Mouse (Mus musculus): ENCODE measurements around the gene Zfand5. TPM values are rescaled to one million over a fixed set of nuclear protein-coding genes. Genes with fewer than 3 reads are reported as not detected.
"Not testable (repeated sequence)": the region's sequence is repeated elsewhere in the genome, so short reads cannot be mapped to it uniquely, and the experiment has no call there.

Zfand5 gene
- polyA plus RNA-seq (2015; fragmentation: Nextera tagmentation; extraction: Ambion mirVana), result 134 and 162 TPM in 2 replicates

DNA sequence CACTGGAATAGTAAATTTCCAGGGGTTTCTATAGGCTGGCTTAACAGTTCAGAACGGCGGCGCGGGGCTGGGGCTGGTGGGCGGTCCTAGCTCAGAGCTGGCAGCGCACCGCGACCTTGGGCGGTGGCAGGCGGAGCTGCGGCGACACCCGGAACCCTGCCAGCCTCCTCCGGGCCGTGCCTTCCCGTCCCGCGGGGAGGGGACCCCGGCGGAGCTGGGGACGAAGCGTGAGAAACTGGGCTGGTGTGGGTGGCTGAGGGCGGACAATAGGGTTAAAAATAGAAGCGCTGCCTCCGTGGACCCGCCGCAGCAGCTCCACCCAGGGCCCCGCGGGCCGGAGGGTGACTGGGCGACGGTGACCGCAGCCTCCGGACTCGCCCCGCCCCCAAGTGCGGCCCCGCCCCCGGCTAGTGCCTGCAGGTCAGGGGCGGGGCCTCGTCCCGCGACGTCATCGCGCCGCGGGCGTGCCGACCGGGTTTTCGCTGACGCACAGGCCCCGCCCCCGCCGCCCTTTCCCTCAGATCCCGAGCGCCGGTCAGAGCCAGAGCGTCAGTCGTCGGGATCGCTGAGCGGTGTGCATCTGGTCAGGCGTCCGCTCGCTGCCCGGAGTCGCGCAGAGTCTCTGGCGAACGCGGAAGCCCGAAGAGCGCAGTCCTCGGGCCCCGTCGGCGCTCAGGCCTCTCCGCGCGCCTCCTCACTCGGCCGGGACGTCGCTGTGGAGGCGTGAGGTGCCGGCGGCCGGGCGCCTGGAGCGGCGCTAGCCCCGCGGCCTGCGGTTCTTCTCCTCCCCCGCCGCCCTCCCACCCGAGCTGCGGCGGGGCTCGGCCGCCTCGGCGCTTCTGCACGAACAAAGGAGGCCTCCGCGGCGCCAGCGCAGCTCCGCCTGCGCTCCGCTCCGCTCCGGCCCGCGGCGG is at the start of gene Zfand5:
Gene Zfand5, plus strand, starts transcription at position 538 of the 914 bp plus-strand sequence.
- Histone ChIP-seq H3K9me3 (ENCODE audit: control insufficient read depth, low read length) (no peaks in the 10 kb centered on the region), H3K27me3 (replicated peaks; ENCODE audit: control insufficient read depth, insufficient read depth, low read length) (no peaks in the 10 kb centered on the region), H3K9ac (replicated peaks; ENCODE audit: low read depth, low read length) (peak within 1 kb of the TSS; percentile 99), H3K4me2 (ENCODE audit: low read length) (peak within 1 kb of the TSS; percentile 78), H3K4me3 (replicated peaks; ENCODE audit: low read length) (peak within 1 kb of the TSS; percentile 96), H3K4me1 (replicated peaks; ENCODE audit: control insufficient read depth, insufficient read depth, low read length) (peaks cover 13% of the 10 kb centered on the region), H3K36me3 (ENCODE audit: control insufficient read depth, insufficient read depth) (0 out of 2 replicates have a peak, but pooled peaks cover 1% of the 10 kb centered on the region), H3K27ac (ENCODE audit: low read length) (peak within 1 kb of the TSS; percentile 99)
- 0% methylated on average over 78 of the region's 118 CpGs for WGBS
- peak; percentile 94 for ATAC-seq

DNA sequence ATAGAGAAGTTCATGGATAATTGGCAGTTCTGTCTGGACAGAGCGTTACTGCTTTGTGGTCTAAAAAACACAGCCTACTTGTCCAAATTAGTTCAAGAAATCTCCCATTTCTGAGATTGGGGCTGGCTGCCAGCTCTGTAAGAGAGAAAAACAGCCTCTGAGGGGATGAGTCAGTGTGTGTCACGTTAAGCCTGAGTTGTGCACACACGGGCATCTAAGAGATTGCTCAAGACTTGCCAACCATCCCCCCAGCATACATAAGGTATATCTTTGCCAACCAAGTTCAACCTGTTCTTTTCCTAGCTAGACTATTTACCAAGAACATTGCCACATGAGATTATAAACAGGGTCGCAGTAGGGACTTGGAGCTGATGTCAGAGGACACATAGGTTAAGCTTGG is 44.9 kb upstream of the Zfand5 start:
- Histone ChIP-seq H3K4me1 (replicated peaks; ENCODE audit: control insufficient read depth, insufficient read depth, low read length) (no peaks in the 10 kb centered on the region), H3K4me3 (replicated peaks; ENCODE audit: low read length) (no peak overlapping the region), H3K27me3 (replicated peaks; ENCODE audit: control insufficient read depth, insufficient read depth, low read length) (no peaks in the 10 kb centered on the region), H3K36me3 (ENCODE audit: control insufficient read depth, insufficient read depth) (no peaks in the 10 kb centered on the region), H3K4me2 (ENCODE audit: low read length) (no peak overlapping the region), H3K27ac (ENCODE audit: low read length) (no peak overlapping the region), H3K9me3 (ENCODE audit: control insufficient read depth, low read length) (no peaks in the 10 kb centered on the region), H3K9ac (replicated peaks; ENCODE audit: low read depth, low read length) (no peak overlapping the region)
- no peak for ATAC-seq
- 60% methylated on average over 4 of the region's 4 CpGs for WGBS

DNA sequence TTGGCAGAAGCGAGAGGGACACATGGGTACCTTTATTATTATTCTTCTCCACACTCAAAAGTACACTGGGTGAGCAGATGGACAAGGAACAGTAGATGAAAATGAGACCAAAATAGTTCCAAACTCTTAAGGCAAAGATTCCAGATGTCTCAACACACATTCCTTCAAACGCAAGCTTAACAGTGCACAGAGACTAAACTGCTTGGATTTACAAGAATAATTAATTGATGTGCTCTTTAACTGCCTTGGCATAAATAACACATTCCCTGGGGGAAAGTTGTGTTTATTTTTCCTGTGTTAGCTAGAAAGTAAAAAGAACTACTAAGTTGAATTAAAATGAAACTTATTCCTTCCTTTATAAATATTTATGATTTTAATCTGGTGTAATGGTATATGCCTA is 44.3 kb upstream of the Zfand5 start:
- no peaks in the 10 kb centered on the region for H3K9me3 ChIP-seq (ENCODE audit: control insufficient read depth, low read length)

DNA sequence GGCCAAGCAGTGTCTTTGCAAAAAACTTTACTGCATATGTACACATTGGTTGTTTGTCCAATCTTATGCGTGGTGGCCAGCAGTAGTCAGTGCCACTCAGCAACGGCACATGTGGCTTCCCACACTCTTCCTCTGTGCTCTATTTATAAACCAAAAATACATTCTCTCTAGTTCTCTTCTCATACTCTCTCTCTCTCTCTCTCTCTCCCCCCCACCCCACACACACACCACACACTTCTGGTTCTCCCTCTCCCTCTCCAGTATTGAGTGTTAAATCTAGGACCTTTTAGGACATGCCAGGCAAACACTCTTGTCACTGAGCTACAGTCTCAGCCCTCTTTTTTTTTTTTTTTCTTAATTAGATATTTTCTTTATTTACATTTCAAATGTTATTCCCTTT is 23.3 kb upstream of the Zfand5 start:
- not testable (repeated sequence) for H3K9ac ChIP-seq (replicated peaks; ENCODE audit: low read depth, low read length); H3K9me3 ChIP-seq (ENCODE audit: control insufficient read depth, low read length); H3K27me3 ChIP-seq (replicated peaks; ENCODE audit: control insufficient read depth, insufficient read depth, low read length); H3K4me1 ChIP-seq (replicated peaks; ENCODE audit: control insufficient read depth, insufficient read depth, low read length); H3K4me2 ChIP-seq (ENCODE audit: low read length); H3K4me3 ChIP-seq (replicated peaks; ENCODE audit: low read length); H3K36me3 ChIP-seq (ENCODE audit: control insufficient read depth, insufficient read depth); ATAC-seq; H3K27ac ChIP-seq (ENCODE audit: low read length)
- WGBS, result 82% methylated on average over 2 of the region's 2 CpGs

More for the DNA sequence above, 44.3 kb upstream of the Zfand5 start:
- no peak overlapping the region for H3K9ac ChIP-seq (replicated peaks; ENCODE audit: low read depth, low read length)
- H3K27me3 ChIP-seq (replicated peaks; ENCODE audit: control insufficient read depth, insufficient read depth, low read length), result no peaks in the 10 kb centered on the region
- H3K4me3 ChIP-seq (replicated peaks; ENCODE audit: low read length), result no peak overlapping the region
- H3K36me3 ChIP-seq (ENCODE audit: control insufficient read depth, insufficient read depth), result no peaks in the 10 kb centered on the region
- no peak for ATAC-seq
- H3K27ac ChIP-seq (ENCODE audit: low read length), result no peak overlapping the region
- 65% methylated on average over 2 of the region's 2 CpGs for WGBS
- no peak overlapping the region for H3K4me2 ChIP-seq (ENCODE audit: low read length)
- no peaks in the 10 kb centered on the region for H3K4me1 ChIP-seq (replicated peaks; ENCODE audit: control insufficient read depth, insufficient read depth, low read length)

DNA sequence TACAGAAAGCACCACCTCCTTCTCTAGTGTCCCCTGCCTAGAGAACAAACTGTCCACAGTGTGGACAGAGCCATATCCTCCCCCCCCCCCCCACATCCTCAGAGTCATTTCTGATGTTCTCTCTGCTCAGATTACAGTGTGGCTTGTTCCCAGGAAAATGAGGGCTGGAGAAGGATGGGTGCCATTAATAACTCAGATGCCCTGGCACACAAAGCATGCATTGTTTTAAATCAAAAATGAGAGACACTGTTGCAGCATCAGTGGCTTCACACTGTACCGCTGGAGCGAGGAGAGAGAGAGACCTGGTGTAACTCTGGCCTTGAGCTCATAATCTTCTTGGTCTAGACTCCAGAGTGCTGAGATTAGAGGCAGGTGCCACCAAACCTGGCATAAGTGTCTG is 18.2 kb upstream of the Zfand5 start:
- no peak for ATAC-seq
- no peaks in the 10 kb centered on the region for H3K4me1 ChIP-seq (replicated peaks; ENCODE audit: control insufficient read depth, insufficient read depth, low read length)
- H3K9me3 ChIP-seq (ENCODE audit: control insufficient read depth, low read length), result no peaks in the 10 kb centered on the region
- no peak overlapping the region for H3K4me2 ChIP-seq (ENCODE audit: low read length)
- WGBS, result 82% methylated on average over 2 of the region's 2 CpGs
- no peak overlapping the region for H3K27ac ChIP-seq (ENCODE audit: low read length)
- H3K27me3 ChIP-seq (replicated peaks; ENCODE audit: control insufficient read depth, insufficient read depth, low read length), result no peaks in the 10 kb centered on the region
- H3K36me3 ChIP-seq (ENCODE audit: control insufficient read depth, insufficient read depth), result no peaks in the 10 kb centered on the region
- H3K9ac ChIP-seq (replicated peaks; ENCODE audit: low read depth, low read length), result no peak overlapping the region
- no peak overlapping the region for H3K4me3 ChIP-seq (replicated peaks; ENCODE audit: low read length)

DNA sequence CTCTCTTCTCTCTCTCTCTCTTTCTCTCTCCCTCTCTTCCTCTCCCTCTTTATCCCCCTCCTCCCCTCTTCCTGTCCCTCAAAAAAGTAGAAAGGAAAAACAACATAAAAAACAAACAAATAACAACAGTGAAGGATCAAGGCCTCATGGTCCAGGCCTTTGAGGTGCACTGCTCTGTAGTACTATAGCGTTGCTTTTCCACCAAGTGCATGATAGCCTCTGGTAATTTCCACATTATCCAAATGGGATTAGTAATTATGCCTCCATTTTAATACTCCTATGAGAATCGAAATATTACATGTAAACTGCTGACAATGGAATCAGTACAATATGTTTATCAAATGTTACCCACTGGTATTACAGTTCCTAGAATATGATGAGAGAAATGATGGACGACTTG is 16.2 kb upstream of the Zfand5 start:
- Histone ChIP-seq H3K36me3 (ENCODE audit: control insufficient read depth, insufficient read depth) (no peaks in the 10 kb centered on the region), H3K27ac (ENCODE audit: low read length) (no peak overlapping the region), H3K27me3 (replicated peaks; ENCODE audit: control insufficient read depth, insufficient read depth, low read length) (no peaks in the 10 kb centered on the region), H3K4me2 (ENCODE audit: low read length) (no peak overlapping the region), H3K4me3 (replicated peaks; ENCODE audit: low read length) (no peak overlapping the region), H3K9me3 (ENCODE audit: control insufficient read depth, low read length) (no peaks in the 10 kb centered on the region), H3K4me1 (replicated peaks; ENCODE audit: control insufficient read depth, insufficient read depth, low read length) (no peaks in the 10 kb centered on the region), H3K9ac (replicated peaks; ENCODE audit: low read depth, low read length) (no peak overlapping the region)
- 83% methylated on average over 3 of the region's 3 CpGs for WGBS
- ATAC-seq, result no peak

DNA sequence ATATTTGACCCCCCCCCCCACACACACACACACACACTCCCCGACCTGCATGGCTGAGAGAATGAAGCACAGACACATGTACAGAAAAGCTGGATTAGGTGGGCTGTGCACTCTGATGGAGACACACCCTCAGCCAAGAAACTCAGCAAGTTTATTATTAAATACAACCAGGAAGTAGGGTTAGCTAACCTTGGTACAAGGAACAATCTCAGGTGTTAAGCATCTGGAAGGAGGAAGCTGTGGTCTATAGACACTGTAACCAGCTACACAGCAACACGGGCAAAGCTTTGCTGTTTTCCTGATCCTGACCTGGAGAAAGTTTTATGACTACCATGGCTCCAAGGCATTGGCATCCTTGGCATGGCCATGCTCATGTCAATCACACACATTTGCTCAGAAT is 12.6 kb upstream of the Zfand5 start:
- H3K27ac ChIP-seq (ENCODE audit: low read length), result no peak overlapping the region
- H3K9me3 ChIP-seq (ENCODE audit: control insufficient read depth, low read length), result no peaks in the 10 kb centered on the region
- ATAC-seq, result no peak
- no peak overlapping the region for H3K9ac ChIP-seq (replicated peaks; ENCODE audit: low read depth, low read length)
- WGBS, result 93% methylated on average over 2 of the region's 2 CpGs
- H3K4me1 ChIP-seq (replicated peaks; ENCODE audit: control insufficient read depth, insufficient read depth, low read length), result no peaks in the 10 kb centered on the region
- no peaks in the 10 kb centered on the region for H3K27me3 ChIP-seq (replicated peaks; ENCODE audit: control insufficient read depth, insufficient read depth, low read length)
- H3K4me2 ChIP-seq (ENCODE audit: low read length), result no peak overlapping the region
- no peaks in the 10 kb centered on the region for H3K36me3 ChIP-seq (ENCODE audit: control insufficient read depth, insufficient read depth)
- no peak overlapping the region for H3K4me3 ChIP-seq (replicated peaks; ENCODE audit: low read length)

DNA sequence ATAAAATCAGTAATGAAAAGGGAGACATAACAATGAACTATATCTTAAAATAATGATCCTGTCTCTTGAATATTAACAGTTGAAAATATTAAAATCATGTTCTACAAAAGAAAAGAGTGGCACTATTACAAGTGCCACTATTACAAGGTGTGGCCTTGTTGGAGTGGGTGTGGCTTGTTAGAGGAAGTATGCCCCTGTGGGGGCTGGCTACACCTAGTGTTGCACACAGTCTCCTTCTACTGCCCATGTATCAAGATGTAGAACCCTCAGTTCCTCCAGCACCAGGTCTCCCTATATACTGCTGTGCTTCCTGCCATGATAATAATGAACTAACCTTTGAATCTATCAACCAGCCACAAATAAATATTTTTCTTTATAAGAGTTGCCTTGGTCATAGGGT is 11.8 kb upstream of the Zfand5 start:
- Histone ChIP-seq H3K4me1 (replicated peaks; ENCODE audit: control insufficient read depth, insufficient read depth, low read length) (no peaks in the 10 kb centered on the region), H3K36me3 (ENCODE audit: control insufficient read depth, insufficient read depth) (no peaks in the 10 kb centered on the region), H3K27me3 (replicated peaks; ENCODE audit: control insufficient read depth, insufficient read depth, low read length) (no peaks in the 10 kb centered on the region), H3K9ac (replicated peaks; ENCODE audit: low read depth, low read length) (no peak overlapping the region), H3K9me3 (ENCODE audit: control insufficient read depth, low read length) (no peaks in the 10 kb centered on the region), H3K27ac (ENCODE audit: low read length) (no peak overlapping the region), H3K4me3 (replicated peaks; ENCODE audit: low read length) (no peak overlapping the region), H3K4me2 (ENCODE audit: low read length) (no peak overlapping the region)
- ATAC-seq, result no peak

DNA sequence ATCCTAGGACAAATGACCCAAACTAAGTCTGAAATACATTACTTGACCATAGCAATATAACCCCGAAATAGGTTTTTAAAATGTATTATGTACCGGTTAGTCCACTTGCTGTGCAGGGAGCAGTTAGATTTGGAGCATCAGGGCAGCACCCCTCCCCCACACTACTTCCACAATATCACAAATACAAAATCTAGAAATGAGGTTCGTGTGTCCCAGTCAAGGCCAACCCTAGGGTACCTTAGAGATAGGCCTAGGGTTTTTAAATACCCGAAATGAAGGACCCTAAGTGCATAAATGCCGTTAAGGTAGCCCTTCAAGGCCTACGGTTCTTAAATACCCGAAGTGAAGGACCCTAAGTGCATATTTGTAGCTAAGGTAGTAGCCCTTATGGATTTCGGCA is 892 bp upstream of the Zfand5 start:
- no peaks in the 10 kb centered on the region for H3K27me3 ChIP-seq (replicated peaks; ENCODE audit: control insufficient read depth, insufficient read depth, low read length)
- peak overlapping the region; percentile 96 for H3K4me3 ChIP-seq (replicated peaks; ENCODE audit: low read length)
- H3K4me1 ChIP-seq (replicated peaks; ENCODE audit: control insufficient read depth, insufficient read depth, low read length), result peaks cover 11% of the 10 kb centered on the region
- peak overlapping the region; percentile 99 for H3K9ac ChIP-seq (replicated peaks; ENCODE audit: low read depth, low read length)
- ATAC-seq, result no peak
- peak overlapping the region; percentile 99 for H3K27ac ChIP-seq (ENCODE audit: low read length)
- 31% methylated on average over 8 of the region's 8 CpGs for WGBS
- no peaks in the 10 kb centered on the region for H3K36me3 ChIP-seq (ENCODE audit: control insufficient read depth, insufficient read depth)
- no peaks in the 10 kb centered on the region for H3K9me3 ChIP-seq (ENCODE audit: control insufficient read depth, low read length)
- H3K4me2 ChIP-seq (ENCODE audit: low read length), result peak overlapping the region; percentile 78

Measured in forebrain, embryonic 16.5 days (tissue).